20 mouse cellular contexts compared by ENCODE assay signal in genomic region chr2:69097526-69097925, GRCm38 (mm10). TPM values are rescaled to one million over a fixed set of nuclear protein-coding genes. Genes with fewer than 3 reads are reported as not detected.
DNase-seq lines count a peak whose midpoint lies in the region; ATAC-seq and TF ChIP-seq lines count a peak whose summit lies in the region.
"Had no signal": no experiment of that assay in that cellular context is flagged by ENCODE, and none has a peak within 500 bp of the region (broad histone marks: within the 10 kb centered on the region; RNA-seq: fewer than 3 reads in every experiment).

No protein-coding gene starts in this region.

- no peak overlapping the region for H3K4me3 ChIP-seq in heart, embryonic 10.5 days
- no peak overlapping the region for H3K4me3 ChIP-seq in heart, embryonic 12.5 days
- no peak overlapping the region for H3K4me3 ChIP-seq in intestine, postnatal 0 days (ENCODE audit: low read depth, low read length)
- H3K4me3 ChIP-seq: embryonic facial prominence, embryonic 10.5 days; embryonic facial prominence, embryonic 12.5 days; forebrain, embryonic 13.5 days; forebrain, embryonic 15.5 days had no signal

- peak; percentile 35 for DNase-seq in heart, embryonic 10.5 days (ENCODE audit: low spot score)
- peak; percentile 47 for DNase-seq in kidney, adult 9 months
- no peak for DNase-seq in kidney, postnatal 25 days
- DNase-seq in kidney, postnatal 36 days: peak; percentile 17 to 33
- no peak for DNase-seq in kidney, adult 11 months
- peak; percentile 56 for DNase-seq in adipocyte (ENCODE audit: low spot score)
- DNase-seq: adrenal gland, adult 8-10 months; adrenal gland, postnatal 14 days; adrenal gland, postnatal 36 days; cerebellum, adult 11-12 months; cerebellum, adult 2 months; cerebellum, adult 9-10 months; cerebellum, postnatal 10 days; cerebellum, postnatal 25 days had no signal

- 88% methylated on average over 2 of the region's 2 CpGs for WGBS in heart, embryonic 10.5 days
- 62% methylated on average over 2 of the region's 2 CpGs for WGBS in heart, embryonic 12.5 days
- 67% methylated on average over 2 of the region's 2 CpGs for WGBS in intestine, postnatal 0 days

- H3K27me3 ChIP-seq in heart, embryonic 10.5 days (ENCODE audit: insufficient read depth, poor library complexity, severe bottlenecking): no peaks in the 10 kb centered on the region
- no peaks in the 10 kb centered on the region for H3K27me3 ChIP-seq in heart, embryonic 12.5 days (replicated peaks)
- no peaks in the 10 kb centered on the region for H3K27me3 ChIP-seq in intestine, postnatal 0 days (replicated peaks; ENCODE audit: control insufficient read depth, insufficient read depth, low read length)
- H3K27me3 ChIP-seq: embryonic facial prominence, embryonic 12.5 days; forebrain, embryonic 13.5 days; forebrain, embryonic 15.5 days had no signal

- TF ChIP-seq CTCF in intestine, postnatal 0 days (IDR thresholded peaks at IDR 0.05; ENCODE audit: low read depth): no peak

- no peak for ATAC-seq in heart, embryonic 12.5 days (ENCODE audit: insufficient number of reproducible peaks, low FRiP score)
- ATAC-seq in intestine, postnatal 0 days: no peak
- ATAC-seq: forebrain, embryonic 13.5 days; forebrain, embryonic 15.5 days had no signal

- H3K4me1 ChIP-seq in heart, embryonic 10.5 days: no peaks in the 10 kb centered on the region
- no peaks in the 10 kb centered on the region for H3K4me1 ChIP-seq in heart, embryonic 12.5 days (replicated peaks)
- no peaks in the 10 kb centered on the region for H3K4me1 ChIP-seq in intestine, postnatal 0 days (replicated peaks; ENCODE audit: control insufficient read depth, insufficient read depth, low read length)
- H3K4me1 ChIP-seq: embryonic facial prominence, embryonic 10.5 days; embryonic facial prominence, embryonic 12.5 days; forebrain, embryonic 13.5 days; forebrain, embryonic 15.5 days had no signal

- H3K36me3 ChIP-seq in heart, embryonic 10.5 days: no peaks in the 10 kb centered on the region; the same call in 1 of the 2 replicates
- no peaks in the 10 kb centered on the region for H3K36me3 ChIP-seq in heart, embryonic 12.5 days
- 0 out of 2 replicates have a peak, but pooled peaks cover 4% of the 10 kb centered on the region for H3K36me3 ChIP-seq in intestine, postnatal 0 days (ENCODE audit: control insufficient read depth, insufficient read depth)
- H3K36me3 ChIP-seq: embryonic facial prominence, embryonic 10.5 days; embryonic facial prominence, embryonic 12.5 days; forebrain, embryonic 15.5 days had no signal

- H3K27ac ChIP-seq in heart, embryonic 10.5 days: no peak overlapping the region
- no peak overlapping the region for H3K27ac ChIP-seq in heart, embryonic 12.5 days (ENCODE audit: poor library complexity, severe bottlenecking)
- H3K27ac ChIP-seq in intestine, postnatal 0 days (ENCODE audit: low read depth, low read length): no peak overlapping the region
- H3K27ac ChIP-seq: embryonic facial prominence, embryonic 10.5 days; embryonic facial prominence, embryonic 12.5 days; forebrain, embryonic 13.5 days; forebrain, embryonic 15.5 days had no signal

- H3K4me2 ChIP-seq in heart, embryonic 12.5 days: no peak overlapping the region
- no peak overlapping the region for H3K4me2 ChIP-seq in intestine, postnatal 0 days (replicated peaks; ENCODE audit: low read depth)
- H3K4me2 ChIP-seq: embryonic facial prominence, embryonic 12.5 days; forebrain, embryonic 13.5 days; forebrain, embryonic 15.5 days had no signal

- no peak overlapping the region for H3K9ac ChIP-seq in heart, embryonic 12.5 days
- no peak overlapping the region for H3K9ac ChIP-seq in intestine, postnatal 0 days (ENCODE audit: low read depth, low read length)
- H3K9ac ChIP-seq: embryonic facial prominence, embryonic 12.5 days; forebrain, embryonic 13.5 days; forebrain, embryonic 15.5 days had no signal

- no peaks in the 10 kb centered on the region for H3K9me3 ChIP-seq in heart, embryonic 10.5 days
- H3K9me3 ChIP-seq in heart, embryonic 12.5 days (replicated peaks): no peaks in the 10 kb centered on the region
- H3K9me3 ChIP-seq in intestine, postnatal 0 days (ENCODE audit: control insufficient read depth): no peaks in the 10 kb centered on the region
- H3K9me3 ChIP-seq: embryonic facial prominence, embryonic 10.5 days; embryonic facial prominence, embryonic 12.5 days; forebrain, embryonic 13.5 days; forebrain, embryonic 15.5 days had no signal

RNA-seq across cellular contexts. Expression of gene Nostrin, which starts 38.1 kb away (rescaled TPM):
- 2.1 and 3.8 TPM in 2 replicates for polyA plus RNA-seq in heart, embryonic 10.5 days (2016; fragmentation: Nextera tagmentation; extraction: Ambion mirVana)
- 2.4 and 2.8 TPM in 2 replicates for polyA plus RNA-seq in heart, embryonic 12.5 days (2016; fragmentation: Nextera tagmentation; extraction: Ambion mirVana)
- polyA plus RNA-seq in intestine, postnatal 0 days (2015; fragmentation: Nextera tagmentation; extraction: Ambion mirVana): 33.3 and 37.9 TPM in 2 replicates

Comparison
In these comparisons a context has a peak if more than half of its experiments do, and no peak if none do; other contexts are left out.
1. DNase-seq: peak in heart, embryonic 10.5 days (single experiment), kidney, adult 9 months (single experiment), kidney, postnatal 36 days (2 of 2) and adipocyte (single experiment); none in kidney, postnatal 25 days (0 of 2) and kidney, adult 11 months (single experiment).